Mouse (Mus musculus): ENCODE results near the gene Kmt5b. TPM values are rescaled to one million over a fixed set of nuclear protein-coding genes. Genes with fewer than 3 reads are reported as not detected.

Kmt5b gene
- total RNA-seq, 2 experiments from 2014 or later: 53.9 to 57.7 TPM

GRCm38 (mm10) chr19:3839686-3840085, 72.5 kb downstream of the Kmt5b start:
- no peak for TF ChIP-seq CTCF (conservative IDR thresholded peaks at IDR 0.05)
- no peak overlapping the region for H3K4me3 ChIP-seq
- no peak for DNase-seq (ENCODE audit: low spot score in 2 of 2)
- no peak overlapping the region for H3K27ac ChIP-seq

GRCm38 (mm10) chr19:3840214-3840651, 73.0 kb downstream of the Kmt5b start:
- no peak for TF ChIP-seq CTCF (conservative IDR thresholded peaks at IDR 0.05)
- no peak overlapping the region for H3K27ac ChIP-seq

GRCm38 (mm10) chr19:3840685-3841084, 73.5 kb downstream of the Kmt5b start:
- TF ChIP-seq CTCF (conservative IDR thresholded peaks at IDR 0.05): no peak
- DNase-seq (ENCODE audit: low spot score in 2 of 2): no peak
- no peak overlapping the region for H3K4me3 ChIP-seq

More at GRCm38 (mm10) chr19:3840214-3840651, 73.0 kb downstream of the Kmt5b start:
- DNase-seq (ENCODE audit: low spot score in 2 of 2): no peak
- no peak overlapping the region for H3K4me3 ChIP-seq

GRCm38 (mm10) chr19:3842359-3843148, 75.3 kb downstream of the Kmt5b start:
- no peak for TF ChIP-seq CTCF (conservative IDR thresholded peaks at IDR 0.05)
- H3K4me3 ChIP-seq: no peak overlapping the region
- H3K27ac ChIP-seq: no peak overlapping the region
- no peak for DNase-seq (ENCODE audit: low spot score in 2 of 2)

More at GRCm38 (mm10) chr19:3840685-3841084, 73.5 kb downstream of the Kmt5b start:
- no peak overlapping the region for H3K27ac ChIP-seq

GRCm38 (mm10) chr19:3843629-3844028, 76.4 kb downstream of the Kmt5b start:
- Histone ChIP-seq H3K27ac (no peak overlapping the region), H3K4me3 (no peak overlapping the region)
- no peak for TF ChIP-seq CTCF (conservative IDR thresholded peaks at IDR 0.05)
- DNase-seq (ENCODE audit: low spot score in 2 of 2): no peak

- DNase-seq (ENCODE audit: low spot score in 2 of 2): no peak
- H3K27ac ChIP-seq: no peak overlapping the region
- H3K4me3 ChIP-seq: no peak overlapping the region
- no peak for TF ChIP-seq CTCF (conservative IDR thresholded peaks at IDR 0.05)
These were observed 77.6 kb downstream of the Kmt5b start for GRCm38 (mm10) chr19:3844836-3845235.

- no peak for DNase-seq (ENCODE audit: low spot score in 2 of 2)
- TF ChIP-seq CTCF (conservative IDR thresholded peaks at IDR 0.05): no peak
- Histone ChIP-seq H3K27ac (no peak overlapping the region), H3K4me3 (no peak overlapping the region)
These were observed 78.1 kb downstream of the Kmt5b start for GRCm38 (mm10) chr19:3845339-3845738.

GRCm38 (mm10) chr19:3845803-3846406, 78.7 kb downstream of the Kmt5b start:
- no peak overlapping the region for H3K27ac ChIP-seq
- H3K4me3 ChIP-seq: no peak overlapping the region
- no peak for TF ChIP-seq CTCF (conservative IDR thresholded peaks at IDR 0.05)
- no peak for DNase-seq (ENCODE audit: low spot score in 2 of 2)

- no peak for TF ChIP-seq CTCF (conservative IDR thresholded peaks at IDR 0.05)
- no peak for DNase-seq (ENCODE audit: low spot score in 2 of 2)
- Histone ChIP-seq H3K27ac (no peak overlapping the region), H3K4me3 (no peak overlapping the region)
These were observed 79.7 kb downstream of the Kmt5b start for GRCm38 (mm10) chr19:3846676-3847604.

GRCm38 (mm10) chr19:3847711-3848110, 80.5 kb downstream of the Kmt5b start:
- TF ChIP-seq CTCF (conservative IDR thresholded peaks at IDR 0.05): no peak
- Histone ChIP-seq H3K27ac (no peak overlapping the region), H3K4me3 (no peak overlapping the region)
- DNase-seq (ENCODE audit: low spot score in 2 of 2): no peak

GRCm38 (mm10) chr19:3848207-3848808, 81.1 kb downstream of the Kmt5b start:
- no peak overlapping the region for H3K27ac ChIP-seq
- no peak for DNase-seq (ENCODE audit: low spot score in 2 of 2)
- TF ChIP-seq CTCF (conservative IDR thresholded peaks at IDR 0.05): no peak
- H3K4me3 ChIP-seq: no peak overlapping the region

GRCm38 (mm10) chr19:3849251-3849650, 82.0 kb downstream of the Kmt5b start:
- Histone ChIP-seq H3K27ac (no peak overlapping the region), H3K4me3 (no peak overlapping the region)
- no peak for DNase-seq (ENCODE audit: low spot score in 2 of 2)
- TF ChIP-seq CTCF (conservative IDR thresholded peaks at IDR 0.05): no peak

All from layer of hippocampus, adult 2 months (tissue).